Mouse (Mus musculus) liver, embryonic 13.5 days (tissue): ENCODE data around the gene Krt4. TPM values are rescaled to one million over a fixed set of nuclear protein-coding genes. Genes with fewer than 3 reads are reported as not detected.

Source experiments
- ATAC-seq: fragments of 200-750 bp; cut with Nextera tagmentation; 2 replicates; pipeline ENCODE4 v1.8.0; 2017; ENCODE audit warnings: low read depth, mild to moderate bottlenecking, moderate number of reproducible peaks, moderate library complexity
- DNase-seq: peaks from one replicate; pipeline ENCODE4 v3.0.0; 2022
- H3K27ac ChIP-seq: fragments of 300-500 bp; sonication (generic); 2 replicates; pipeline ENCODE4 v1.5.1; 2015; ENCODE audit warnings: moderate library complexity, mild to moderate bottlenecking, inconsistent platforms
- H3K27me3 ChIP-seq: fragments of 300-500 bp; sonication (generic); 2 replicates; pipeline ENCODE4 v1.6.1; 2015; ENCODE audit warnings: mild to moderate bottlenecking, inconsistent platforms
- H3K36me3 ChIP-seq: fragments of 300-500 bp; sonication (generic); 2 replicates; pipeline ENCODE4 v1.6.1; 2015; ENCODE audit warnings: mild to moderate bottlenecking, inconsistent platforms
- H3K4me1 ChIP-seq: fragments of 300-500 bp; sonication (generic); replicated peaks from 2 replicates; pipeline ENCODE4 v1.6.1; 2015; ENCODE audit warnings: inconsistent platforms
- H3K4me2 ChIP-seq: fragments of 300-500 bp; sonication (generic); 2 replicates; pipeline ENCODE4 v1.6.1; 2015; ENCODE audit warnings: inconsistent platforms, mild to moderate bottlenecking, moderate library complexity
- H3K4me3 ChIP-seq: fragments of 300-500 bp; sonication (generic); replicated peaks from 2 replicates; pipeline ENCODE4 v1.5.1; 2015; ENCODE audit warnings: mild to moderate bottlenecking, inconsistent platforms
- H3K9ac ChIP-seq: fragments of 300-500 bp; sonication (generic); 2 replicates; pipeline ENCODE4 v1.6.1; 2015; ENCODE audit warnings: mild to moderate bottlenecking, inconsistent platforms
- H3K9me3 ChIP-seq: fragments of 300-500 bp; sonication (generic); replicated peaks from 2 replicates; pipeline ENCODE4 v1.6.1; 2016; ENCODE audit warnings: inconsistent platforms
- WGBS: fragments of 180-500 bp; shearing (Covaris S2); methylation state at CpG from one replicate; pipeline ENCODE4 v1.1.7; 2015; ENCODE audit not compliant: insufficient replicate concordance; 5-methylcytosine and 5-hydroxymethylcytosine counted together
- polyA plus RNA-seq: library from polyadenylated mRNA; unstranded; fragments of >200 nt; fragmentation: Nextera tagmentation; extraction: Ambion mirVana; gene quantifications from 2 replicates; pipeline ENCODE4 v1.2.1, GENCODE M21; 2015

The Krt4 gene
- polyA plus RNA-seq: 0.15 and 0.32 TPM in 2 replicates

- 59% methylated on average over 11 of the region's 11 CpGs for WGBS
- Histone ChIP-seq H3K27ac (no peak within 1 kb of the TSS), H3K9ac (no peak within 1 kb of the TSS), H3K4me3 (no peak within 1 kb of the TSS), H3K36me3 (no peaks in the 10 kb centered on the region), H3K9me3 (no peaks in the 10 kb centered on the region), H3K27me3 (peaks cover 11% of the 10 kb centered on the region), H3K4me1 (peaks cover 9% of the 10 kb centered on the region; the same call in 1 of the 2 replicates), H3K4me2 (no peak within 1 kb of the TSS)
- no peak for DNase-seq
- ATAC-seq: no peak
Measured at GRCm38 (mm10) chr15:101924635-101925034, at the start of gene Krt4. Gene Krt4 (minus strand): TSS chr15:101924735.

- 14% methylated on average over 15 of the region's 15 CpGs for WGBS
- Histone ChIP-seq H3K27ac (no peak overlapping the region), H3K4me3 (no peak overlapping the region), H3K9ac (no peak overlapping the region), H3K4me1 (peaks cover 50% of the 10 kb centered on the region), H3K9me3 (no peaks in the 10 kb centered on the region), H3K27me3 (peaks cover 15% of the 10 kb centered on the region; the same call in 1 of the 2 replicates), H3K4me2 (no peak overlapping the region), H3K36me3 (no peaks in the 10 kb centered on the region)
- ATAC-seq (no peak), DNase-seq (peak; percentile 85)
Measured at GRCm38 (mm10) chr15:101973414-101974077, 49.0 kb upstream of the Krt4 start.

- Histone ChIP-seq H3K36me3 (no peaks in the 10 kb centered on the region), H3K27ac (no peak overlapping the region), H3K27me3 (peaks cover 15% of the 10 kb centered on the region; the same call in 1 of the 2 replicates), H3K9me3 (no peaks in the 10 kb centered on the region), H3K4me3 (no peak overlapping the region), H3K9ac (no peak overlapping the region), H3K4me1 (peaks cover 20% of the 10 kb centered on the region), H3K4me2 (no peak overlapping the region)
- ATAC-seq (no peak), DNase-seq (no peak)
- 11% methylated on average over 3 of the region's 6 CpGs for WGBS
Measured at GRCm38 (mm10) chr15:101970536-101970935, 46.0 kb upstream of the Krt4 start.

DNA sequence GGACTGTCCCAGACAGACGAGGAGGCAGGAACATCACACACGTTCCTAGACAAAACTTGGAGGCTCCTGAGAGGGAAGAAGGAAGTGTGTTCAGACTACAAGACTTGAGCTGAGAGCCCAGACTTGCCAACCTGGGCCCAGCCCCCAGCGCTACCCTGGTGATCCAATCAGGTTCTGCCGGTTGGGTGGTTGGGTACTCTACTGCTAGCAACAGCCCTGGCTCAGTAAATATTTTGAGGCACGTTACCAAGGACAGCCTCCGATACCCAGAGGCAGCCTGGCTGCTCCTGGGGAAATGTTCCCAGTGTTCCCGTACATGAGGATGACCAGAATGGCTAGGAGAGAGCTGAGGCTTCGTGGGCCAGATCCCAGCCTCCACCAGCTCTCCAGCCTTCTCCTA is 42.3 kb upstream of the Krt4 start:
- no peak for DNase-seq
- Histone ChIP-seq H3K27ac (no peak overlapping the region), H3K27me3 (peaks cover 8% of the 10 kb centered on the region; the same call in 1 of the 2 replicates), H3K9me3 (no peaks in the 10 kb centered on the region), H3K4me3 (no peak overlapping the region), H3K9ac (no peak overlapping the region), H3K36me3 (no peaks in the 10 kb centered on the region), H3K4me2 (no peak overlapping the region), H3K4me1 (no peaks in the 10 kb centered on the region)
- ATAC-seq: no peak
- WGBS: 56% methylated on average over 8 of the region's 8 CpGs

DNA sequence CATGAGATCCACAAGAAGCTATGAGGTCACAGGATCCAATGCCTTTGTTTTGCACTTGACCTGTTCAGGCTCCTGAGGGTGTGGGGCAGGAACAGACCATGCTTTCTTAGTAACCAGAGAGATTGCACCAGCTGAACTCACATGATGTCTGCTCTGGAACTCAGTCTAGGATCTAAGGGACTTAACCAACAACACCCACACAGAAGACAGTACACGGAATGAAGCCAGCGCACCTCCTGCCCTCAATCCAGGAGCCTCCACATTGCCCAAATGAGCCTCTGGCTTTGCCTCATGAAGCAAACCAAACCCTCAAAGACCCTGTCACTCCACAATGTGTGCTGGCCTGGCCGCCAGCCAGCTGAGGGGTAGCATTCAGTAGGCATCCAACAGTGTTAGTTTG is 34.4 kb upstream of the Krt4 start:
- H3K9me3 ChIP-seq: no peaks in the 10 kb centered on the region
- no peak for DNase-seq
- H3K9ac ChIP-seq: no peak overlapping the region
- no peak for ATAC-seq
- 68% methylated on average over 3 of the region's 3 CpGs for WGBS
- H3K4me2 ChIP-seq: no peak overlapping the region
- H3K4me3 ChIP-seq: no peak overlapping the region
- H3K27me3 ChIP-seq: no peaks in the 10 kb centered on the region
- no peaks in the 10 kb centered on the region for H3K4me1 ChIP-seq
- no peaks in the 10 kb centered on the region for H3K36me3 ChIP-seq
- H3K27ac ChIP-seq: no peak overlapping the region

- H3K27ac ChIP-seq: no peak within 1 kb of the TSS
- ATAC-seq (no peak), DNase-seq (no peak)
- no peak within 1 kb of the TSS for H3K4me3 ChIP-seq
- no peaks in the 10 kb centered on the region for H3K4me1 ChIP-seq
- H3K9me3 ChIP-seq: no peaks in the 10 kb centered on the region
- no peaks in the 10 kb centered on the region for H3K27me3 ChIP-seq
- no peak within 1 kb of the TSS for H3K9ac ChIP-seq
- no peak within 1 kb of the TSS for H3K4me2 ChIP-seq
- no peaks in the 10 kb centered on the region for H3K36me3 ChIP-seq
- 61% methylated on average over 9 of the region's 9 CpGs for WGBS
Measured at GRCm38 (mm10) chr15:101954187-101954586, 29.7 kb upstream of the Krt4 start, which contains the start of gene Krt78. Gene Krt78 (minus strand): TSS chr15:101954287.

GRCm38 (mm10) chr15:101952733-101953474 is 28.4 kb upstream of the Krt4 start:
- Histone ChIP-seq H3K36me3 (no peaks in the 10 kb centered on the region), H3K27me3 (no peaks in the 10 kb centered on the region), H3K27ac (no peak overlapping the region), H3K9me3 (no peaks in the 10 kb centered on the region), H3K4me1 (no peaks in the 10 kb centered on the region), H3K4me2 (no peak overlapping the region), H3K4me3 (no peak overlapping the region), H3K9ac (no peak overlapping the region)
- ATAC-seq (no peak), DNase-seq (no peak)
- 57% methylated on average over 7 of the region's 7 CpGs for WGBS

- H3K9ac ChIP-seq: no peak overlapping the region
- DNase-seq: no peak
- H3K36me3 ChIP-seq: no peaks in the 10 kb centered on the region
- ATAC-seq: no peak
- H3K9me3 ChIP-seq: no peaks in the 10 kb centered on the region
- no peaks in the 10 kb centered on the region for H3K27me3 ChIP-seq
- WGBS: 55% methylated on average over 1 of the region's 1 CpGs
- no peaks in the 10 kb centered on the region for H3K4me1 ChIP-seq
- no peak overlapping the region for H3K4me2 ChIP-seq
- no peak overlapping the region for H3K27ac ChIP-seq
- no peak overlapping the region for H3K4me3 ChIP-seq
Measured at GRCm38 (mm10) chr15:101945430-101945829, 20.9 kb upstream of the Krt4 start.

GRCm38 (mm10) chr15:101941948-101942347 is 17.4 kb upstream of the Krt4 start:
- Histone ChIP-seq H3K27me3 (no peaks in the 10 kb centered on the region), H3K9ac (no peak overlapping the region), H3K9me3 (no peaks in the 10 kb centered on the region), H3K4me3 (no peak overlapping the region), H3K4me2 (no peak overlapping the region), H3K4me1 (no peaks in the 10 kb centered on the region), H3K36me3 (no peaks in the 10 kb centered on the region), H3K27ac (no peak overlapping the region)
- no peak for DNase-seq
- ATAC-seq: no peak
- 39% methylated on average over 8 of the region's 8 CpGs for WGBS

DNA sequence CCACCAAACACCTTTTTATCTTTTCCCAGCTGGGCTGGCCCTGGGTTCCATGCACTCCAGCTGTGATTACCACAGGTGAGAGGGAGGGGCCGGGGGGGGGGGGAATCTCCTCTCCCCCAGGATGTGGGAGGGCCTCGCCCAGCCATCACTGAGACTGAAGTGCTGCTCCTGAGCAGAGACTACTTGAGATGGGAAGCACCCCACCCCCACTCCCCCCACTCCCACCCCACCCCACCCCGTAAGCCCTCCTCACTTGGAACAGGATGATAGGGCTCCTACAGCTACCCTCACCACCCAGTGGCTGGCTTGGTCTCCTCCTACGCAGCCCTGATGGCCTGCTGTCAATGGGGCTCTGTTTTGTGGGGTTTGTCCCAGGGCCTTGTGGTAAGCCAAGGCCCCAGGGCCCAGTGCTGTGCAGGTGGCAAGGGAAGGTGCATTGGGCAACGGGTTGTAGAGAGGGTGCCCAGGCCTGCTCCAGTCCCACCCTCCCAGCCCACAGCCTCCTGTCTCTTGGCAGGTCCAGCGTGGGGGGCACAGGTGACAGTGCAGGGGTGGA is 15.8 kb upstream of the Krt4 start, which contains the start of gene Krt79:
Gene Krt79 (minus strand): TSS at position 51 of the 556 bp plus-strand sequence.
- DNase-seq: no peak
- no peak within 1 kb of the TSS for H3K4me2 ChIP-seq
- ATAC-seq: no peak
- no peak within 1 kb of the TSS for H3K4me3 ChIP-seq
- H3K27me3 ChIP-seq: no peaks in the 10 kb centered on the region
- no peak within 1 kb of the TSS for H3K9ac ChIP-seq
- no peaks in the 10 kb centered on the region for H3K36me3 ChIP-seq
- 62% methylated on average over 6 of the region's 6 CpGs for WGBS
- no peaks in the 10 kb centered on the region for H3K4me1 ChIP-seq
- no peaks in the 10 kb centered on the region for H3K9me3 ChIP-seq
- no peak within 1 kb of the TSS for H3K27ac ChIP-seq

GRCm38 (mm10) chr15:101938600-101939308 is 14.2 kb upstream of the Krt4 start:
- no peaks in the 10 kb centered on the region for H3K36me3 ChIP-seq
- WGBS: 63% methylated on average over 9 of the region's 9 CpGs
- DNase-seq: no peak
- no peak overlapping the region for H3K9ac ChIP-seq
- H3K4me1 ChIP-seq: no peaks in the 10 kb centered on the region
- H3K27me3 ChIP-seq: no peaks in the 10 kb centered on the region
- H3K4me3 ChIP-seq: no peak overlapping the region
- H3K9me3 ChIP-seq: no peaks in the 10 kb centered on the region
- ATAC-seq: no peak
- H3K27ac ChIP-seq: no peak overlapping the region
- H3K4me2 ChIP-seq: no peak overlapping the region
